Mouse (Mus musculus) thymus, adult 2 months (tissue): ENCODE measurements around the gene Cnksr3. TPM values are rescaled to one million over a fixed set of nuclear protein-coding genes. Genes with fewer than 3 reads are reported as not detected.

Source experiments
- DNase-seq: peaks from one replicate; pipeline ENCODE4 v3.0.0; 2021
- H3K27ac ChIP-seq: fragments of 200-500 bp; 2 replicates; pipeline ENCODE4 v1.5.1; 2012; ENCODE audit warnings: low read length, control low read depth; ENCODE audit not compliant: control insufficient read depth, insufficient read depth
- H3K27me3 ChIP-seq: fragments of 200-500 bp; 2 replicates; pipeline ENCODE4 v1.6.1; 2012; ENCODE audit warnings: mild to moderate bottlenecking, low read length, moderate library complexity, mixed read lengths; ENCODE audit not compliant: control insufficient read depth, insufficient read depth
- H3K36me3 ChIP-seq: fragments of 200-500 bp; 2 replicates; pipeline ENCODE4 v1.6.1; 2012; ENCODE audit warnings: mild to moderate bottlenecking, low read length, moderate library complexity; ENCODE audit not compliant: control insufficient read depth, insufficient read depth
- H3K4me1 ChIP-seq: fragments of 200-500 bp; replicated peaks from 2 replicates; pipeline ENCODE4 v1.6.1; 2012; ENCODE audit warnings: low read length; ENCODE audit not compliant: control insufficient read depth, insufficient read depth
- H3K4me3 ChIP-seq: fragments of 200-500 bp; 2 replicates; pipeline ENCODE4 v1.5.1; 2012; ENCODE audit warnings: mild to moderate bottlenecking, low read length, control low read depth, moderate library complexity; ENCODE audit not compliant: control insufficient read depth, insufficient read depth
- CTCF ChIP-seq: fragments of 200-500 bp; IDR thresholded peaks from 2 replicates; pipeline ENCODE4 v1.5.1; 2012; ENCODE audit warnings: mild to moderate bottlenecking, control low read depth, low read length, moderate library complexity, borderline replicate concordance; ENCODE audit not compliant: control insufficient read depth, poor library complexity, insufficient read depth; ENCODE audit errors: extremely low read depth
- POLR2A ChIP-seq: fragments of 200-500 bp; IDR thresholded peaks from 2 replicates; pipeline ENCODE4 v1.6.1; 2012; ENCODE audit warnings: mild to moderate bottlenecking, low read length, control low read depth, moderate library complexity; ENCODE audit not compliant: control insufficient read depth, poor library complexity, insufficient read depth; ENCODE audit errors: extremely low read depth
- WGBS: fragments of 180-500 bp; shearing (Covaris S2); methylation state at CpG from one replicate; pipeline ENCODE4 v1.1.7; 2018; 5-methylcytosine and 5-hydroxymethylcytosine counted together
- polyA plus RNA-seq: library from polyadenylated mRNA; depleted of rRNA; stranded (reverse); fragments of >200 nt; gene quantifications from 2 replicates; pipeline ENCODE4 v1.2.3, GENCODE M21; 2012; rRNA removed

Cnksr3 gene
- 5.9 and 6.2 TPM in 2 replicates for polyA plus RNA-seq

- H3K36me3 ChIP-seq = no peaks in the 10 kb centered on the region
- peak; percentile 94 for DNase-seq
- no peak within 1 kb of the TSS; the same call in 1 of the 2 replicates for H3K27ac ChIP-seq
- WGBS = 1% methylated on average over 74 of the region's 74 CpGs
- TF ChIP-seq POLR2A (peak; percentile 82), CTCF (0 out of 2 replicates have a peak, but pooled peaks have one; percentile 7)
- no peaks in the 10 kb centered on the region for H3K27me3 ChIP-seq
- peak within 1 kb of the TSS; percentile 85 for H3K4me3 ChIP-seq
- peaks cover 8% of the 10 kb centered on the region for H3K4me1 ChIP-seq
Measured at GRCm38 (mm10) chr10:7211696-7212482, at the start of gene Cnksr3. TSS of gene Cnksr3 (minus strand) at chr10:7212237.

- TF ChIP-seq CTCF = no peak
- TF ChIP-seq POLR2A = no peak
- Histone ChIP-seq H3K27ac (no peak overlapping the region), H3K36me3 (no peaks in the 10 kb centered on the region), H3K27me3 (no peaks in the 10 kb centered on the region), H3K4me3 (no peak overlapping the region), H3K4me1 (no peaks in the 10 kb centered on the region)
- no peak for DNase-seq
- WGBS = 70% methylated on average over 10 of the region's 10 CpGs
Measured at GRCm38 (mm10) chr10:7260166-7261108, 48.4 kb upstream of the Cnksr3 start.

DNA sequence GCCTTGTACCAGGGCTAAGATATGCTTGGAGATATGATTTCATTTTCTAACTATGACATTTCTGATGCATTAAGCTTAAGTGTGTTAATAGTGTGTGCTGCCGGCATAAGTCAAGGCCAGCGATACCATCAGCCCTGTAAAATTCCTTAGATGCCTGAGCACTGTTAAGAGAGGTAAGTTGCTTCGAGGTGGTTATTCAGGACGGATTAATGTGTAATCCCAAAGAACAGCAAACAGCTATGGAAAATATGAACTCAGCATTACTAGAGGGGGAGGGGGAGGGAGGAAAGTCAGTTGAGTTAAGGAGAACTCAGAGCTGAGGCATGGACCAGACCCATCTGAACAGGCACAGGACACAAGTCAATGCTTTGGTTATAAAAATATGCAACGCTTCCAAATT, 46.6 kb upstream of the Cnksr3 start:
- 93% methylated on average over 5 of the region's 5 CpGs for WGBS
- no peak for DNase-seq
- H3K27ac ChIP-seq = no peak overlapping the region
- no peaks in the 10 kb centered on the region for H3K36me3 ChIP-seq
- TF ChIP-seq POLR2A (no peak), CTCF (no peak)
- H3K27me3 ChIP-seq = no peaks in the 10 kb centered on the region
- no peak overlapping the region for H3K4me3 ChIP-seq
- H3K4me1 ChIP-seq = no peaks in the 10 kb centered on the region

DNA sequence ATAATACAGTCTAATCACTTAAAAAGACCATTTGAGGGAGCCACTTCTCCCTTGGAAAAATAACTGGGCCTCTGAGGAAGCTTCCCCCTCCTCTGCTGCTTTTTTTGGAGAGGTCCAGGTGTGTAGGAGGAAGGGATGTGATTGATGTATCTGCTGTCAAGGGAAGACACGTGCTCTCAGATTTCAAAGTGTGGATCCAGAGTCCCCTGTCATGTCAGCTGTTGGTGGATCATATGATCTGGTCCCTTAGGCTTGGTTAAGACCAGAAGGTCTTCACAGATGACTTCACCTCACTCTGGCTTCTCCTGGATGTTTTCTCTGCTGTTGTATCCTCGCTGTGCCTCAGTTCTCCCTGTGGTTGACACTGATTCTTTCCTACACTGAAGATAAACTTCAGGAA, 38.4 kb upstream of the Cnksr3 start:
- TF ChIP-seq POLR2A (no peak), CTCF (no peak)
- no peaks in the 10 kb centered on the region for H3K36me3 ChIP-seq
- H3K27ac ChIP-seq = no peak overlapping the region
- WGBS = 80% methylated on average over 2 of the region's 2 CpGs
- no peak for DNase-seq
- no peak overlapping the region for H3K4me3 ChIP-seq
- no peaks in the 10 kb centered on the region for H3K4me1 ChIP-seq
- H3K27me3 ChIP-seq = no peaks in the 10 kb centered on the region

GRCm38 (mm10) chr10:7234601-7235000, 22.6 kb upstream of the Cnksr3 start:
- no peak for TF ChIP-seq CTCF
- no peak for TF ChIP-seq POLR2A
- WGBS = 96% methylated on average over 4 of the region's 5 CpGs
- no peak overlapping the region for H3K4me3 ChIP-seq
- H3K27ac ChIP-seq = no peak overlapping the region
- DNase-seq = no peak
- H3K36me3 ChIP-seq = no peaks in the 10 kb centered on the region
- no peaks in the 10 kb centered on the region for H3K27me3 ChIP-seq
- no peaks in the 10 kb centered on the region for H3K4me1 ChIP-seq

DNA sequence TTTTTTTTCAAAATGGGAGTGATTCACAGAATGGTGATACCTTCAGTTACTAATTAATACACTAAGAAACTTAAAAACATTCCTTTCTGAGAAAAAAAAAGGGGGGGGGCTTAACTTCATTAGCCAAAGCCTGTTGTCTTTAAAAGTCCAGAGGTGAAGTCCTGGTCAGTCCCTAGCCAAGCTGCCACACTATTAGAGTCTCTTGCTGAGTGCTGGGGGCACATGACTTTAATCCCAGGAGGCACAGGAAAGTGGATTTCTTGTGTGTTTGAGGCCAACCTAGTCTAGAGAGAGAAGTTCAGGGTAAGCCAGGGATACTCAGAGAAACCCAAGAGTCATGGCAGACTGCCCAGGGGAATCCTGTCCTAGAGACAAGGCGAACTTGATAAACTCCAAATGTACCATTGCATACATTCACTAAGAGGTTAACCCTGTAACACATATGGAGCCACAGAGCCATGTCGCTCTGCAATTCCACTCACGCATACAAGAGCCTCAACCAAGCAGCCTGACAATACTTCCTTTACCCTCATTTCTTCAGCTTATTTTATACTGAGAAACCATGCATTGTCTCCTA, 5.6 kb upstream of the Cnksr3 start:
- Histone ChIP-seq H3K27me3 (no peaks in the 10 kb centered on the region), H3K4me3 (no peak overlapping the region), H3K36me3 (no peaks in the 10 kb centered on the region), H3K27ac (no peak overlapping the region), H3K4me1 (peaks cover 1% of the 10 kb centered on the region)
- TF ChIP-seq CTCF (no peak), POLR2A (no peak)
- DNase-seq = no peak
- WGBS = 91% methylated on average over 3 of the region's 3 CpGs
